Mouse (Mus musculus): Measurements from ENCODE around the gene Rnf185. TPM values are rescaled to one million over a fixed set of nuclear protein-coding genes. Genes with fewer than 3 reads are reported as not detected.
A peak's percentile ranks its signal among the peaks of the same experiment; 100 is the strongest.

The Rnf185 gene
- polyA plus RNA-seq, 1 experiment from 2014 or later = 43.0 TPM

DNA sequence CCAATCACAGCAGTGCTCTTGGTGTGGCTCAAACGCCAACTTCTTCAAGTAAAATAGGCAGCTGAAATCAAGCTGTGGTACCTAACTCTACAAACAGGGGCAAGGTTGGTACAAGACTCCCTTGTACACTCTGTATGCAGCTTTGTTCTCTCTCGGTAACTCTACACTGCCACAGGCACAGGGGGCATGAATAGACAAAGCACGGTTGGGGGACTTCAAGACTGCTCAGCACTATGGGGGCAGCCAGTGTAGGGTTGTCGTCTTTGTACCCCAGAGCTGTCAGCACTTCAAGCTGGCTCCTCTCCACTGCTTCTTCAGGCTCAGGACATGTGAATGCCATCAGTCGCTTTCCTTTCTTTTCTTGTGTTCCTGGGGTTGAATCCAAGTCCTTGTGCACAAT lies 57.6 kb downstream of the Rnf185 start:
- Histone ChIP-seq H3K4me2 (ENCODE audit: low read length) (no peak overlapping the region), H3K27me3 (replicated peaks; ENCODE audit: control insufficient read depth, insufficient read depth, low read length) (no peaks in the 10 kb centered on the region), H3K4me1 (ENCODE audit: control insufficient read depth, insufficient read depth, low read depth, low read length) (no peaks in the 10 kb centered on the region), H3K9ac (ENCODE audit: low read depth, low read length) (no peak overlapping the region), H3K9me3 (ENCODE audit: control insufficient read depth, low read length) (no peaks in the 10 kb centered on the region), H3K27ac (ENCODE audit: low read depth, low read length) (no peak overlapping the region), H3K4me3 (ENCODE audit: low read length) (no peak overlapping the region), H3K36me3 (ENCODE audit: control insufficient read depth, insufficient read depth, low read length) (no peaks in the 10 kb centered on the region)
- peak; percentile 73 for ATAC-seq
- 44% methylated on average over 5 of the region's 5 CpGs for WGBS

DNA sequence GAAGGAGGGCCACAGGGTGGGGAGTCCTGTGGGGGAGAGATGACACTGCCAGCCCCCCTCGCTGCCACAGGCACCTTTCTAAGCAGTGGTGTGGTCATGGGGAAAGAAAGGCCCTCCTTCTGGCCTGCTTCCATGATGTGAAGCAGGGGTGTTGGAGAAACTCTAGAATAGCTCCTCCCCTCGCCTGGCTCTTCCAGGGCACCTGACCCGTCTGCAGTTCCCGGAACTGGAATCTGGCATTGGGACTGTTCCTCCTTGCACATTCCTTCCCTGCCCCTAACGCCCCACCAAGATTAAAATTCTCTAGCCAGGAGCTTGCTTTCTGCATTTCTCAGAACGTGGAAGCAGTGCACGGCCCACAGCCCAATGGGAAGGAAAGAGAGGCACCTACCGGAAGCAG lies 59.6 kb downstream of the Rnf185 start:
- no peak overlapping the region for H3K9ac ChIP-seq (ENCODE audit: low read depth, low read length)
- H3K4me1 ChIP-seq (ENCODE audit: control insufficient read depth, insufficient read depth, low read depth, low read length) = no peaks in the 10 kb centered on the region
- ATAC-seq = no peak
- H3K27ac ChIP-seq (ENCODE audit: low read depth, low read length) = no peak overlapping the region
- no peaks in the 10 kb centered on the region for H3K9me3 ChIP-seq (ENCODE audit: control insufficient read depth, low read length)
- H3K4me2 ChIP-seq (ENCODE audit: low read length) = no peak overlapping the region
- no peak overlapping the region for H3K4me3 ChIP-seq (ENCODE audit: low read length)
- no peaks in the 10 kb centered on the region for H3K36me3 ChIP-seq (ENCODE audit: control insufficient read depth, insufficient read depth, low read length)
- 76% methylated on average over 8 of the region's 8 CpGs for WGBS
- no peaks in the 10 kb centered on the region for H3K27me3 ChIP-seq (replicated peaks; ENCODE audit: control insufficient read depth, insufficient read depth, low read length)

DNA sequence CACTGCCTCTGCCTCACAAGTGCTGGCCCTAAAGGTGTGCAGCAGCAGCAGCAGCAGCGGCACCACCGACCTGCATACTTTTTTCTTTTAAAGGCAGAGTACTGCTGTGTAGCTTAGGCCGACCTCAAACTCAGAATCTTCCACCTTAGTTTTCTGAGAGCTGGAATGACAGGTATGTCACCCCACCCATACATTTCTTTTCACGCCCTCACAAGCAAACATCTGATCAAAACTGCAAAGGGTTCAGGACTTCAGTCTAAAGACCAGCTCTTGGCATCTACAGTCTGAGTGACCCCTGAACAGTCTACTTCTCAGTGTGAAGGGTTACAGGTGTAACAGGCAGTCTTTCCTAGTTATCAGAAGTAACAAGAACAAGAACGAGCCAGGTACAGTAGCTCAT lies 61.4 kb downstream of the Rnf185 start:
- no peak for ATAC-seq

DNA sequence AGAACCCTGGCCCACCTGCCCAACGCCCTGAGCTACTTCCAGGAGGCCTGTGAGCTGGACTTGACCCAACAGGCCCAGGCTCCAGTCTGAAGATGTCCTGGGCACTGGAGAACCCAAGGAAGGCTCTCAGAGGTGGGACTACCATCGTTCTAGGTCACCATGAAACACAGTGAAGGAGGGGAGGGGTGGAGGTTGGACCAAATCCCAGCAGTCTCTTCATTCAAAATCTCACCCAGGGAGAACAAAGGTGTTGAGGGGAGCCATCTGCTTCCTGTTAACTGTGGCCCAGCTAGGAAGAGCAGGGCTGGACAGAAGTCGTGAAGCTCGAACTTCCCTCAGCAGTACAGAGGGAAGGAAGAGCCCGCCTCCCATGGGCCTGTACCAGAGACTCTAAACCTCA lies 62.2 kb downstream of the Rnf185 start:
- Histone ChIP-seq H3K27ac (ENCODE audit: low read depth, low read length) (no peak overlapping the region), H3K4me1 (ENCODE audit: control insufficient read depth, insufficient read depth, low read depth, low read length) (no peaks in the 10 kb centered on the region), H3K4me2 (ENCODE audit: low read length) (no peak overlapping the region), H3K4me3 (ENCODE audit: low read length) (no peak overlapping the region), H3K9me3 (ENCODE audit: control insufficient read depth, low read length) (no peaks in the 10 kb centered on the region), H3K9ac (ENCODE audit: low read depth, low read length) (no peak overlapping the region), H3K27me3 (replicated peaks; ENCODE audit: control insufficient read depth, insufficient read depth, low read length) (no peaks in the 10 kb centered on the region), H3K36me3 (ENCODE audit: control insufficient read depth, insufficient read depth, low read length) (no peaks in the 10 kb centered on the region)
- ATAC-seq = no peak
- 69% methylated on average over 5 of the region's 5 CpGs for WGBS

More for the DNA sequence above, 61.4 kb downstream of the Rnf185 start:
- Histone ChIP-seq H3K9me3 (ENCODE audit: control insufficient read depth, low read length) (no peaks in the 10 kb centered on the region), H3K9ac (ENCODE audit: low read depth, low read length) (no peak overlapping the region), H3K4me2 (ENCODE audit: low read length) (no peak overlapping the region), H3K27ac (ENCODE audit: low read depth, low read length) (no peak overlapping the region), H3K36me3 (ENCODE audit: control insufficient read depth, insufficient read depth, low read length) (no peaks in the 10 kb centered on the region), H3K27me3 (replicated peaks; ENCODE audit: control insufficient read depth, insufficient read depth, low read length) (no peaks in the 10 kb centered on the region), H3K4me1 (ENCODE audit: control insufficient read depth, insufficient read depth, low read depth, low read length) (no peaks in the 10 kb centered on the region), H3K4me3 (ENCODE audit: low read length) (no peak overlapping the region)
- 91% methylated on average over 5 of the region's 5 CpGs for WGBS

DNA sequence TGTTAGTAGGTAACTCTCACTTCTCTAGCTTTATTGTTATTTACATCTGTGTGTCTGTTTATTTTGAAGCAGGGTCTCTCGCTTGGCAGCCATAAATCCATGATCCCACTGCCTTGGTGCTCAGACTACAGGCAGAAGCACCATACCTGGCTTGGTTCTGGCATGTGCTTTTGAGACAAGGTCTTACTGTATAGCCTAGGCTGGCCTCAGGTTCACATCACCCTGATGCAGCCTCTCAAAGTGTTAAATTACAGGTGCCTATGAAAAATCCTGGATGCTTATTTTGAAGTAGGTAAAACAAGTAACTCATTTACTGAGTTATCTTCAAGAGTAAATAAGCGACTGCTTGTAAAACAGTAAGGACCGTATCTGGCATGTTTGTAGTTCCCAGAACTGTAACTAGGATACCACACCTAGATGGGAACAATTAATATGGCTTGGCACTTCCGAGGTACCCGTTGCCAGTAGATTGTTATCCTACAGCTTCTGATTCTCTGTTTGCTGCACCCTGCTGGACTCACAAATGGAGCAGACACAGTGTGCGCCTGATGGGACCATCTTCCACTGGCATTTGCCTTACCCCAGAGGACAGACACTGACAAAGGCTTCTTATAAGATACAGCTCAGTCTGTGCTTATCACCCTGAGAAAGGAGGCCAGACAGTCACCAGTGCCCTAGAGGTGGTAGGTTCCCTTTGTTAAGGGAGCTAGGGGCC lies 64.5 kb downstream of the Rnf185 start:
- Histone ChIP-seq H3K4me2 (ENCODE audit: low read length) (no peak overlapping the region), H3K36me3 (ENCODE audit: control insufficient read depth, insufficient read depth, low read length) (no peaks in the 10 kb centered on the region; the same call in 1 of the 2 replicates), H3K9me3 (ENCODE audit: control insufficient read depth, low read length) (no peaks in the 10 kb centered on the region), H3K4me1 (ENCODE audit: control insufficient read depth, insufficient read depth, low read depth, low read length) (no peaks in the 10 kb centered on the region), H3K27me3 (replicated peaks; ENCODE audit: control insufficient read depth, insufficient read depth, low read length) (no peaks in the 10 kb centered on the region), H3K9ac (ENCODE audit: low read depth, low read length) (no peak overlapping the region), H3K4me3 (ENCODE audit: low read length) (no peak overlapping the region), H3K27ac (ENCODE audit: low read depth, low read length) (no peak overlapping the region)
- ATAC-seq = peak; percentile 4; the same call in 1 of the 2 replicates
- WGBS = 84% methylated on average over 6 of the region's 6 CpGs

DNA sequence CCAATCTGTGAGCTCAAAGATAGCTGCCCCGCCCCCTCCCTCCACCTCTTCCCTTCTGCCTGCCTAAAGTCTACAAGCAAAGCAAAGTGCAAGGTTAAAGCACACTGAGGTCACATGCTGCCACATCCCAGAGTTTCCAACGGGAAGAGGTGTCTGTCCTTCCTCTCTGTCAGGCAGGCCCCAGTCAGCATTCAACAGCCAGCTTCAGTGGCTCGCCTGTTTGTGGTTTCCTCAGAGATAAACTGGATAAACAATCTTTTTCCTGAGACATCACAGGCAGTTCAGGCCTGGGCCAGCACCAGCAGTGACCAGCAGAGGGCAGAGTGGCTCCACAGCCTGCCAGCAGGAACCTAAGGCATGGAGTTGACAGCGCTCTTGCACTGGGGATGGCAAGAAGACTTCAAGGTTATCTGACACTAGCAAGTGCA lies 65.2 kb downstream of the Rnf185 start:
- peak; percentile 86 for ATAC-seq
- Histone ChIP-seq H3K36me3 (ENCODE audit: control insufficient read depth, insufficient read depth, low read length) (no peaks in the 10 kb centered on the region; the same call in 1 of the 2 replicates), H3K4me2 (ENCODE audit: low read length) (no peak overlapping the region), H3K27me3 (replicated peaks; ENCODE audit: control insufficient read depth, insufficient read depth, low read length) (no peaks in the 10 kb centered on the region), H3K4me1 (ENCODE audit: control insufficient read depth, insufficient read depth, low read depth, low read length) (no peaks in the 10 kb centered on the region), H3K27ac (ENCODE audit: low read depth, low read length) (no peak overlapping the region), H3K9me3 (ENCODE audit: control insufficient read depth, low read length) (no peaks in the 10 kb centered on the region), H3K4me3 (ENCODE audit: low read length) (no peak overlapping the region), H3K9ac (ENCODE audit: low read depth, low read length) (peak overlapping the region; percentile 13; the same call in 1 of the 2 replicates)
- 30% methylated on average over 4 of the region's 4 CpGs for WGBS

DNA sequence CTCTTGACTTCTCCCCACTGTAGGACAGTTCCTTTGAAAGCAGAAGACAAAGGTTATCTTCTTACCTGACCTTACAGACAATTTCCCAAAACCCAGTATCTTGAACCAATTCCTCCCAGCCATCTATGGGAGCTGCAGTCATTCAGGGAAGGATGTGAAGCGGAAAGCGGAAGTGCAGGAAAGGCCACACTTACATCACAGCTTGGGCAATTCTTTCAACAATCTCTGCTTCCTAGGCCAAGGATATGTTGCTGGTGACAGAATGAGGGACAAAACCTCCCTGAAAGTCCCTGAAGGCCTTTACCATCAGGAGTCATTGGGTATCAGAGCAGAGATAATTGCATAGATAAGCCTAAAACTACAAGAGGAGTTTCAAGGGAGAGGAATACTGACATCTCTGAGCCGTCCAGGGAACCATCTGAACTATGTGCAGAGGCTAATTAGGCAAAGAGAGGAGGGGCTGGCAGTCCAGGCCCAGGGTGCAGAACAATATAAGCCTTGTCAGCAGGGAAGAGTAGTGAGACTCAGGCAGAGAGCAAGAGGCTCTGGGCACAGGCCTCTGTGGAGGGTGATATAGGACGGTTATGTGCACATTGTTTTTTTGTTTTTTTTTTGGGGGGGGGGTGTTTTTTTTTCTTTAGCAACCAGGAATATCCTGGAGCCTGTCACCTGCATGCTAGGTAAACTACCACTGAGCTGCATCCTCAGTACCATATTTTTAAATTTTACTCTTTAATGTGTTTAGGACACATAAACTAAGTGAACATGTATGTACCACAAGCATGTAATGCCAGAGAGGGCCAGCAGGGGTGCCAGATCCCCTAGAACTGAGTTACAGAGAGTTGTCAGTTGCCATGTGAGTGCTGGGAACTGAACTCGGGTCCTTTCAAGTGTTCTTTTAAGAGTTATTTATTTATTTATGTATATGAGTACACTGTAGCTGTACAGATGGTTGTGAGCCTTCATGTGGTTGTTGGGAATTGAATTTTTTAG lies 69.3 kb downstream of the Rnf185 start:
- 68% methylated on average over 5 of the region's 5 CpGs for WGBS
- Histone ChIP-seq H3K4me1 (ENCODE audit: control insufficient read depth, insufficient read depth, low read depth, low read length) (no peaks in the 10 kb centered on the region), H3K4me3 (ENCODE audit: low read length) (no peak overlapping the region), H3K27ac (ENCODE audit: low read depth, low read length) (no peak overlapping the region), H3K9ac (ENCODE audit: low read depth, low read length) (no peak overlapping the region), H3K36me3 (ENCODE audit: control insufficient read depth, insufficient read depth, low read length) (no peaks in the 10 kb centered on the region; the same call in 1 of the 2 replicates), H3K27me3 (replicated peaks; ENCODE audit: control insufficient read depth, insufficient read depth, low read length) (no peaks in the 10 kb centered on the region), H3K9me3 (ENCODE audit: control insufficient read depth, low read length) (no peaks in the 10 kb centered on the region), H3K4me2 (ENCODE audit: low read length) (no peak overlapping the region)
- no peak for ATAC-seq

DNA sequence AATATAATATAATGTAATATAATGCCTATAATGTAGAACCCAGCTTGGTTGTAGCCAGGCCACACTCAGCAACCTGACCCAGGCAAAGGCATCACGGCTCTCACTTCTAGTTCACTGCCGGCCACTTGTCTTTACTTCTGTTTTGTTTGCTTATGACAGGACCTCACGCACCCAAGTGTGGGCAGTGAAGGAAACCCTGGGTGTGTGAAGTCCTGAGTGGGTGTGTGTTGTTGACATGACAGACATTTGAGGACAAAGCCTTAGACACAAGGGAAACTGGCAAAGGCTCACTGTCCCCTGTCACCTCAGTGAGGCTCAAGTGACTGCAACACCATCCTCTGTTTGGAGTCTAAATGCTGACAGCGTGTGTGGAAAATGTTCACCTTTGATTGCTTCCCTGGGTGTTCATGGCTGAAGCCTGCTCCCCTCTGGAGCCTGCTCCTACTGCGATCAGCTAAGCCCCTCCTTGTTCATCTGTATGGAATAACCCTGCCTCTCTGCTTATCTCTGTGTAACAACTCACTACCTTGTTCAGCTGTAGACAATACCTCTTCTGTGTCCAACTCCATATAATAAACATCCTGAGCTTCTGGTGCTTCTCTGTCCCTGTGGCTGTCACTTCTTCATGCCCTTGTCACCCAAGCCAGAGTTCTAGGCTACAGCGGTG lies 70.9 kb downstream of the Rnf185 start:
- Histone ChIP-seq H3K9ac (ENCODE audit: low read depth, low read length) (no peak overlapping the region), H3K9me3 (ENCODE audit: control insufficient read depth, low read length) (no peaks in the 10 kb centered on the region), H3K4me1 (ENCODE audit: control insufficient read depth, insufficient read depth, low read depth, low read length) (no peaks in the 10 kb centered on the region), H3K36me3 (ENCODE audit: control insufficient read depth, insufficient read depth, low read length) (no peaks in the 10 kb centered on the region; the same call in 1 of the 2 replicates), H3K27me3 (replicated peaks; ENCODE audit: control insufficient read depth, insufficient read depth, low read length) (no peaks in the 10 kb centered on the region), H3K4me3 (ENCODE audit: low read length) (no peak overlapping the region), H3K4me2 (ENCODE audit: low read length) (no peak overlapping the region), H3K27ac (ENCODE audit: low read depth, low read length) (no peak overlapping the region)
- WGBS = 95% methylated on average over 6 of the region's 6 CpGs
- no peak for ATAC-seq
